Comparison of ENCODE assay signal across 8 mouse cellular contexts in the genomic region with DNA sequence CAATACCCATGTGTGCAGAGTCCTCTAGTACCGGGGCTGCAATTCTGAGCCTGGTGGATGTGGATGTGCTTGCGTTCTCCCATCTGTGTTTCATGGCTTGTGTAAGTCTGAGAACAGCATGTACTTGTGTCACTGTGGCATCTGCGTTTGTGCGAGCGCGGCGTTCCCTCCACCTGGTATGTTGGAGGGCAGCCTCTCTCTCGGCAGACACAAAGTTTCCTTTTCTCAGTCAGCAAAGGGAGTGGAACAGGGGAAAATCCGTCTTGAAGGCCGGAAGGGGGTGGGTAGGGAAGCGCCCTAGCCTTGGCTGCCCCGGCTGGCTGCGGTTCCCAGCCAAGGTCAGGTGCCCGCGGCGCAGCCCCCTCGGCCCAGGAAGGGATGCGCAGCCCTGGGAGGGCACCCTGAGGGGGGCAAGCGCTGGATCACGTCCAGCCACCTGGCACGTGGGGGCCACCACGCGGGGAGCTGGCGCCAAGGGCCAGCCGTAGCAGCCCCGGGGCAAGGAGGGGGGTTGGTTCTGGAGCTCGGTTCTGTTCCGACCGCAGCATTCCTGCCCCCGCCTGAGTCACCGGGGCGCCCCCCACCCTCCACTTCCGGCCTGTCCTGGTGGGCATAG. TPM values are rescaled to one million over a fixed set of nuclear protein-coding genes. Genes with fewer than 3 reads are reported as not detected.
DNase-seq lines count a peak whose midpoint lies in the region; ATAC-seq lines count a peak whose summit lies in the region.

No protein-coding gene starts in this region.

- no peaks in the 10 kb centered on the region for H3K9me3 ChIP-seq in embryonic facial prominence, embryonic 13.5 days

- peak; percentile 27 for DNase-seq in retina, postnatal 1 day
- no peak for DNase-seq in retina, embryonic 14.5 days (ENCODE audit: low spot score)
- peak; percentile 46 for DNase-seq in heart, postnatal 25 days (ENCODE audit: low spot score)
- peak; percentile 74 for DNase-seq in layer of hippocampus, adult 9-10 months (ENCODE audit: low spot score)
- DNase-seq in lung, postnatal 14 days, result peak; percentile 45
- DNase-seq in right cerebral cortex, postnatal 36 days (ENCODE audit: low spot score in 2 of 2), result peak; percentile 23 to 29
- DNase-seq in cerebellum, adult 9-10 months, result no peak

- peak overlapping the region; percentile 89 for H3K27ac ChIP-seq in embryonic facial prominence, embryonic 13.5 days

- ATAC-seq in embryonic facial prominence, embryonic 13.5 days (ENCODE audit: insufficient number of reproducible peaks, insufficient read depth, low FRiP score, low TSS enrichment, low read depth), result 0 out of 2 replicates have a peak, but pooled peaks have one; percentile 49

- H3K9ac ChIP-seq in embryonic facial prominence, embryonic 13.5 days, result peak overlapping the region; percentile 62

- H3K27me3 ChIP-seq in embryonic facial prominence, embryonic 13.5 days, result no peaks in the 10 kb centered on the region

- intact Hi-C loops in heart, postnatal 25 days (cut with DNase I), result no loop called here

- H3K36me3 ChIP-seq in embryonic facial prominence, embryonic 13.5 days, result peaks cover 57% of the 10 kb centered on the region

- WGBS in embryonic facial prominence, embryonic 13.5 days, result 8% methylated on average over 25 of the region's 33 CpGs

- H3K4me2 ChIP-seq in embryonic facial prominence, embryonic 13.5 days, result peak overlapping the region; percentile 78

- peaks cover 36% of the 10 kb centered on the region for H3K4me1 ChIP-seq in embryonic facial prominence, embryonic 13.5 days

- H3K4me3 ChIP-seq in embryonic facial prominence, embryonic 13.5 days, result peak overlapping the region; percentile 40

RNA-seq across cellular contexts. Expression of gene Axl, which starts 7.1 kb away (rescaled TPM):
- polyA plus RNA-seq in embryonic facial prominence, embryonic 13.5 days (2015; fragmentation: Nextera tagmentation; extraction: Ambion mirVana), result 80.8 and 84.2 TPM in 2 replicates
- total RNA-seq in heart, postnatal 25 days (2021), result 10 to 100 TPM; 78.6 to 99.4 TPM

RNA-seq across cellular contexts. Expression of gene Hnrnpul1, which starts 26.9 kb away (rescaled TPM):
- 68.4 and 72.9 TPM in 2 replicates for polyA plus RNA-seq in embryonic facial prominence, embryonic 13.5 days (2015; fragmentation: Nextera tagmentation; extraction: Ambion mirVana)
- total RNA-seq in heart, postnatal 25 days (2021), result 10 to 100 TPM; 77.8 TPM

RNA-seq across cellular contexts. Expression of gene Cyp2s1, which starts 35.3 kb away (rescaled TPM):
- polyA plus RNA-seq in embryonic facial prominence, embryonic 13.5 days (2015; fragmentation: Nextera tagmentation; extraction: Ambion mirVana), result 2.7 and 3.9 TPM in 2 replicates
- total RNA-seq in heart, postnatal 25 days (2021), result 1 to 10 TPM; 5.8 to 6.3 TPM

Comparison
In these comparisons a context has a peak if more than half of its experiments do, and no peak if none do; other contexts are left out.
1. DNase-seq: peak in retina, postnatal 1 day (single experiment), heart, postnatal 25 days (single experiment), layer of hippocampus, adult 9-10 months (single experiment), lung, postnatal 14 days (single experiment) and right cerebral cortex, postnatal 36 days (2 of 2); none in retina, embryonic 14.5 days (single experiment) and cerebellum, adult 9-10 months (single experiment).